Mouse (Mus musculus) kidney, postnatal 0 days (tissue): ENCODE results near the gene Kcnn3. TPM values are rescaled to one million over a fixed set of nuclear protein-coding genes. Genes with fewer than 3 reads are reported as not detected.
A peak's percentile ranks its signal among the peaks of the same experiment; 100 is the strongest.

Experiments
- ATAC-seq: fragments of 200-750 bp; cut with Nextera tagmentation; replicated peaks from 2 replicates; pipeline ENCODE4 v1.8.0; 2017; ENCODE audit warnings: low read depth, moderate number of reproducible peaks, moderate TSS enrichment, moderate library complexity; ENCODE audit not compliant: low FRiP score
- DNase-seq: peaks from one replicate; pipeline ENCODE4 v3.0.0-alpha.2; 2016; ENCODE audit warnings: low spot score
- H3K27ac ChIP-seq: fragments of 300-500 bp; sonication (generic); 2 replicates; pipeline ENCODE4 v1.5.1; 2014; ENCODE audit warnings: mild to moderate bottlenecking
- H3K27me3 ChIP-seq: fragments of 300-500 bp; sonication (generic); 2 replicates; pipeline ENCODE4 v1.6.1; 2014; ENCODE audit warnings: low read length, mixed read lengths; ENCODE audit not compliant: insufficient read depth
- H3K36me3 ChIP-seq: fragments of 300-500 bp; sonication (generic); 2 replicates; pipeline ENCODE4 v1.6.1; 2014; ENCODE audit warnings: low read length, mixed read lengths; ENCODE audit not compliant: insufficient read depth
- H3K4me1 ChIP-seq: fragments of 300-500 bp; sonication (generic); replicated peaks from 2 replicates; pipeline ENCODE4 v1.6.1; 2014; ENCODE audit warnings: antibody characterized with exemption, low read length, mixed read lengths; ENCODE audit not compliant: insufficient read depth
- H3K4me2 ChIP-seq: fragments of 300-500 bp; sonication (generic); 2 replicates; pipeline ENCODE4 v1.6.1; 2014; ENCODE audit warnings: mild to moderate bottlenecking, low read length, moderate library complexity, mixed read lengths
- H3K4me3 ChIP-seq: fragments of 300-500 bp; sonication (generic); replicated peaks from 2 replicates; pipeline ENCODE4 v1.5.1; 2014; ENCODE audit warnings: low read depth, low read length
- H3K9ac ChIP-seq: fragments of 300-500 bp; sonication (generic); 2 replicates; pipeline ENCODE4 v1.6.1; 2014; ENCODE audit warnings: low read depth, low read length
- H3K9me3 ChIP-seq: fragments of 300-500 bp; sonication (generic); replicated peaks from 2 replicates; pipeline ENCODE4 v1.6.1; 2016; ENCODE audit warnings: low read length, inconsistent platforms, mixed read lengths
- CTCF ChIP-seq: IDR thresholded peaks from 2 replicates; pipeline ENCODE4 v1.5.1; 2016; ENCODE audit warnings: antibody characterized with exemption, low read depth, mild to moderate bottlenecking, moderate library complexity
- WGBS: fragments of 180-500 bp; shearing (Covaris S2); extraction: QIAGEN DNeasy Blood & Tissue Kit; methylation state at CpG from one replicate; pipeline ENCODE4 v1.1.7; 2014; 5-methylcytosine and 5-hydroxymethylcytosine counted together
- polyA plus RNA-seq: library from polyadenylated mRNA; unstranded; fragments of >200 nt; fragmentation: Nextera tagmentation; extraction: Ambion mirVana; gene quantifications from 2 replicates; pipeline ENCODE4 v1.2.1, GENCODE M21; 2015

Kcnn3 gene
- polyA plus RNA-seq, 1 experiment from 2014 or later, result 1.6 TPM

DNA sequence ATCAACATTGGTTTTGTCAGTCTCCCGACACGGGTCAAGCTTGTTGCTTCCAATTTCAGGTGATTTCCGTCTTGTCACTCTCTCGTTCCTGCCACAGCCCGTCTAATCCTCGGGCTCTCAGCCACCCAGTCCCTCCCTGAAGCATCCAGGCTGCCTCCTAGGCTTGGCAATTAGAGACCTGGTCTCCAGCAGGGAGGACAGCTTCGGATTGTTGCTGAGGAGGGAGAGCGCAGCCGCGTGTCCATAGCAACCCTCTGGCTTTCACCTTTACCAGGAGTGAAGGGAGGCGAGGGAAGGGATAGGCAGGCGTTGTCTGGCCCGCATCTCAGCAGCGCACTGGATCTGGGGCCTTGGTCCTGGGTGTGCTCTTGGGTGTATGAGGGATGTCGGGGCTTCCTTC, 8.6 kb upstream of the Kcnn3 start:
- 0 out of 2 replicates have a peak, but pooled peaks cover 5% of the 10 kb centered on the region for H3K27me3 ChIP-seq
- H3K4me1 ChIP-seq, result no peaks in the 10 kb centered on the region
- no peak overlapping the region for H3K9ac ChIP-seq
- H3K27ac ChIP-seq, result no peak overlapping the region
- no peak overlapping the region for H3K4me3 ChIP-seq
- H3K36me3 ChIP-seq, result no peaks in the 10 kb centered on the region
- ATAC-seq (no peak; the same call in 1 of the 2 replicates), DNase-seq (no peak)
- 28% methylated on average over 15 of the region's 15 CpGs for WGBS
- H3K4me2 ChIP-seq, result peak overlapping the region; percentile 34
- no peak for TF ChIP-seq CTCF
- no peaks in the 10 kb centered on the region for H3K9me3 ChIP-seq

DNA sequence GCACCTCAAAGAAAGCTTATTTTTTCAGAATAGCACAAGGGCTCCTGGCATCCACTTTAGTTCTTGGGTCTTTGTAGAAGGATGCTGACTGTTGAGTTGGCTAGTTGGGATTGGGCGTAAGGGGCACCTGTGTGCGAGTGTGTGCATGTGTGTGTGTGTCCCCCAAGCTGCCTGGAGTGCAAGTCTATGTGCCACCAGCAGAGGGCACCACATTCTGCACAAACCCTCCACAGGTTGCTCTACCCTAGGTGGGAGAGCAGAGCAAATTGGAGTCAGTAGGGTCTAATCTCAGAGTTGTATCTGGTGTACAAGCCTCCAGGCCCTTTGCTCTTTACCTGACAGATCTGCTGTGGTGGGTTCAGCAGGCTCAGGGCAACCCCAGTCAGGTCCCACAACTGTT, 7.7 kb upstream of the Kcnn3 start:
- Histone ChIP-seq H3K4me3 (no peak overlapping the region), H3K27ac (no peak overlapping the region), H3K36me3 (no peaks in the 10 kb centered on the region), H3K9me3 (no peaks in the 10 kb centered on the region), H3K4me2 (no peak overlapping the region), H3K4me1 (no peaks in the 10 kb centered on the region), H3K9ac (no peak overlapping the region), H3K27me3 (0 out of 2 replicates have a peak, but pooled peaks cover 5% of the 10 kb centered on the region)
- 91% methylated on average over 2 of the region's 2 CpGs for WGBS
- TF ChIP-seq CTCF, result peak; percentile 64
- DNase-seq, result no peak
- ATAC-seq, result no peak

DNA sequence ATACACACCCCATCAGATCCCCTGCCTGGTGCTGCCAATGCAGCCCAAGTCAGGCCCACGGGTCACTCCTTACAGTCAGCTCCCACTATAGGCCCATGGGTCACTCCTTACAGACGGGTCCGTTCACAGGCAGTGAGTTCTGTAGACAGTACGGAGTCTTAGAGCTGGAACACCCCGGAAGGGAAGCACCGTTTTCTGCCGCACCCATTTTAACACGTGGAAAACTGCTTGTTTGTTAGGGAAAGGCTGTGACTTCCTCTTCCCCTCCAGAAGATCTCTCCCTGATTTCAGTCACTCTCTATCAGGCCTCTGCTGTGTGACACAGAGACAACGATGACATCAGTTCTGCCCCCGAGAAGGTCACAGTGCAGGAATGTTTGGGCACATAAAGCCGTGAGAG, 4.5 kb upstream of the Kcnn3 start:
- no peak overlapping the region for H3K4me2 ChIP-seq
- H3K27ac ChIP-seq, result no peak overlapping the region
- H3K36me3 ChIP-seq, result no peaks in the 10 kb centered on the region
- WGBS, result 51% methylated on average over 11 of the region's 11 CpGs
- no peak for DNase-seq
- H3K27me3 ChIP-seq, result 0 out of 2 replicates have a peak, but pooled peaks cover 3% of the 10 kb centered on the region
- H3K4me1 ChIP-seq, result peaks cover 4% of the 10 kb centered on the region; the same call in 1 of the 2 replicates
- no peak for TF ChIP-seq CTCF
- H3K9me3 ChIP-seq, result no peaks in the 10 kb centered on the region
- no peak overlapping the region for H3K4me3 ChIP-seq
- H3K9ac ChIP-seq, result no peak overlapping the region
- no peak for ATAC-seq

DNA sequence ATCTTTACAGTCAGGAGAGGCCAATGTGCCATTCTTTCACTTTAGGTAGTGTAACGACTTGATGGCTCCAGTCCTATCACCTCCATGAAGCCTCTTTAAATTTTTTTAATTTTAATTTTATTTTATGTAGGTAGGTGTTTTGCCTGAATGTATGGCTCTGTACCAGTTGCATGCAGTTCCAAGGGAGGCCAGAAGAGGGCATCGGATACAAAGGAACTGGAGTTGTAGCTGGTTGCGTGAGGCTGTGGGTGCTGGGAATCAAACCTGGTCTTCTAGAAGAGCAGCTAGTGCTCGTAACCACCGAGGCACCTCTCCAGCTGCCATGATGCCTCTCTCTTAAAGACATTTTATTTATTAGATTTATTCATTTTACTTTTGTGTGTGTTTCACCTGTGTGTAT, 3.6 kb upstream of the Kcnn3 start:
- ATAC-seq (no peak), DNase-seq (no peak)
- 92% methylated on average over 5 of the region's 5 CpGs for WGBS
- no peak overlapping the region for H3K4me3 ChIP-seq
- H3K4me1 ChIP-seq, result peaks cover 12% of the 10 kb centered on the region; the same call in 1 of the 2 replicates
- no peak overlapping the region for H3K9ac ChIP-seq
- no peaks in the 10 kb centered on the region for H3K36me3 ChIP-seq
- no peaks in the 10 kb centered on the region for H3K27me3 ChIP-seq
- TF ChIP-seq CTCF, result peak; percentile 41; the same call in 1 of the 2 replicates
- no peaks in the 10 kb centered on the region for H3K9me3 ChIP-seq
- H3K4me2 ChIP-seq, result no peak overlapping the region
- H3K27ac ChIP-seq, result no peak overlapping the region

DNA sequence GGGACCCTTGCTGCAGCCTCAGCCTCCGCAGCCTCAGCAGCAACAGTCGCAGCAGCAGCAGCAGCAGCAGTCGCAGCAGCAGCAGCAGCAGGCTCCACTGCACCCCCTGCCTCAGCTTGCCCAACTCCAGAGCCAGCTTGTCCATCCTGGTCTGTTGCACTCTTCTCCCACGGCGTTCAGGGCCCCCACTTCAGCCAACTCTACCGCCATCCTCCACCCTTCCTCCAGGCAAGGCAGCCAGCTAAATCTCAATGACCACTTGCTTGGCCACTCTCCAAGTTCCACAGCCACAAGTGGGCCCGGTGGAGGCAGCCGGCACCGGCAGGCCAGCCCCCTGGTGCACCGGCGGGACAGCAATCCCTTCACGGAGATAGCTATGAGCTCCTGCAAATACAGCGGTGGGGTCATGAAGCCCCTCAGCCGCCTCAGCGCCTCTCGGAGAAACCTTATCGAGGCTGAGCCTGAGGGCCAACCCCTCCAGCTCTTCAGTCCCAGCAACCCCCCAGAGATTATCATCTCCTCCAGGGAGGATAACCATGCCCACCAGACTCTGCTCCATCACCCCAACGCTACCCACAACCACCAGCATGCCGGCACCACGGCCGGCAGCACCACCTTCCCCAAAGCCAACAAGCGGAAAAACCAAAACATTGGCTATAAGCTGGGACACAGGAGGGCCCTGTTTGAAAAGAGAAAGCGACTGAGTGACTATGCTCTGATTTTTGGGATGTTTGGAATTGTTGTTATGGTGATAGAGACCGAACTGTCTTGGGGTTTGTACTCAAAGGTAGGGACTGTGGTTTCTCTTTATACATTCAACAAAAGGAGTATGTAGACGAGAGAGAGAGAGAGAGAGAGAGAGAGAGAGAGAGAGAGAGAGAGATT, 896 bp downstream of the Kcnn3 start:
- Histone ChIP-seq H3K9ac (peak overlapping the region; percentile 55), H3K36me3 (no peaks in the 10 kb centered on the region), H3K4me2 (peak overlapping the region; percentile 84), H3K27me3 (no peaks in the 10 kb centered on the region; the same call in 1 of the 2 replicates), H3K4me3 (peak overlapping the region; percentile 37), H3K4me1 (peaks cover 23% of the 10 kb centered on the region; the same call in 1 of the 2 replicates), H3K27ac (no peak overlapping the region), H3K9me3 (no peaks in the 10 kb centered on the region)
- DNase-seq, result peak; percentile 24
- no peak for ATAC-seq
- WGBS, result 2% methylated on average over 25 of the region's 25 CpGs
- no peak for TF ChIP-seq CTCF

DNA sequence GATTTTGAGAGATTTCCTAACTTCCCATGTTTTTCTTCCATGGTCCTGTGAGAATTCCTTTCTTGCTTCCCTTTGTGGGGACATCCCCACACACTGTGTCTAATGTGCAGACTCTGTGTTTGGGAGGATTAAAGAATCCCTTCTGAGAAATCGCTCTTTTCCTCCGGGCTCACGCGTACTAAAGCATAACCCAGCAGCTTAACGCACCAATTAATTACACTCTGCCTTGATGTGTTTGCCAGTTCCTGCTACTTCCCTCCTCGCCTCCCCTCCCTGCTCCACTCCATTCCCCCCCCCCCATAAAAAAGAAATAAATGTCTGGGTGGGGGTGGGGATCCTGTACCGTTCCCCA, 1.5 kb downstream of the Kcnn3 start:
- WGBS, result 3% methylated on average over 7 of the region's 7 CpGs
- Histone ChIP-seq H3K4me3 (peak overlapping the region; percentile 37), H3K4me1 (peaks cover 23% of the 10 kb centered on the region; the same call in 1 of the 2 replicates), H3K4me2 (peak overlapping the region; percentile 84), H3K9ac (no peak overlapping the region), H3K27ac (no peak overlapping the region), H3K36me3 (no peaks in the 10 kb centered on the region), H3K27me3 (no peaks in the 10 kb centered on the region; the same call in 1 of the 2 replicates), H3K9me3 (no peaks in the 10 kb centered on the region)
- no peak for TF ChIP-seq CTCF
- DNase-seq, result peak; percentile 25
- no peak for ATAC-seq
